Mouse (Mus musculus) limb, embryonic 13.5 days (tissue): Measurements from ENCODE around the gene Pygo2. TPM values are rescaled to one million over a fixed set of nuclear protein-coding genes. Genes with fewer than 3 reads are reported as not detected.

ENCODE experiments used
- ATAC-seq: fragments of 200-750 bp; cut with Nextera tagmentation; 2 replicates; pipeline ENCODE4 v1.8.0; 2017; ENCODE audit warnings: low read depth, moderate number of reproducible peaks, moderate TSS enrichment; ENCODE audit not compliant: low FRiP score
- H3K27ac ChIP-seq: fragments of 300-500 bp; sonication (generic); 2 replicates; pipeline ENCODE4 v1.5.1; 2015; ENCODE audit warnings: inconsistent platforms, mild to moderate bottlenecking, moderate library complexity
- H3K27me3 ChIP-seq: fragments of 300-500 bp; sonication (generic); 2 replicates; pipeline ENCODE4 v1.6.1; 2015; ENCODE audit warnings: mild to moderate bottlenecking, inconsistent platforms
- H3K36me3 ChIP-seq: fragments of 300-500 bp; sonication (generic); 2 replicates; pipeline ENCODE4 v1.6.1; 2015; ENCODE audit warnings: inconsistent platforms, mild to moderate bottlenecking, moderate library complexity
- H3K4me1 ChIP-seq: fragments of 300-500 bp; sonication (generic); 2 replicates; pipeline ENCODE4 v1.6.1; 2015; ENCODE audit warnings: inconsistent platforms
- H3K4me2 ChIP-seq: fragments of 300-500 bp; sonication (generic); replicated peaks from 2 replicates; pipeline ENCODE4 v1.6.1; 2015; ENCODE audit warnings: inconsistent platforms, mild to moderate bottlenecking, moderate library complexity
- H3K4me3 ChIP-seq: fragments of 300-500 bp; sonication (generic); 2 replicates; pipeline ENCODE4 v1.5.1; 2015; ENCODE audit warnings: moderate library complexity, mild to moderate bottlenecking, inconsistent platforms
- H3K9ac ChIP-seq: fragments of 300-500 bp; sonication (generic); 2 replicates; pipeline ENCODE4 v1.6.1; 2015; ENCODE audit warnings: mild to moderate bottlenecking, inconsistent platforms
- H3K9me3 ChIP-seq: fragments of 300-500 bp; sonication (generic); 2 replicates; pipeline ENCODE4 v1.6.1; 2016; ENCODE audit warnings: inconsistent platforms
- WGBS: fragments of 180-500 bp; shearing (Covaris S2); methylation state at CpG from one replicate; pipeline ENCODE4 v1.1.7; 2015; 5-methylcytosine and 5-hydroxymethylcytosine counted together
- polyA plus RNA-seq: library from polyadenylated mRNA; unstranded; fragments of >200 nt; fragmentation: Nextera tagmentation; extraction: Ambion mirVana; gene quantifications from 2 replicates; pipeline ENCODE4 v1.2.1, GENCODE M21; 2015

The Pygo2 gene
- polyA plus RNA-seq, 1 experiment from 2014 or later, result 49.7 TPM

GRCm38 (mm10) chr3:89395419-89395805, 34.6 kb upstream of the Pygo2 start:
- H3K4me3 ChIP-seq, result peak overlapping the region; percentile 59
- no peaks in the 10 kb centered on the region for H3K9me3 ChIP-seq
- ATAC-seq, result no peak
- peaks cover 56% of the 10 kb centered on the region for H3K4me1 ChIP-seq
- H3K27me3 ChIP-seq, result peaks cover 24% of the 10 kb centered on the region
- H3K9ac ChIP-seq, result peak overlapping the region; percentile 68
- no peaks in the 10 kb centered on the region for H3K36me3 ChIP-seq
- peak overlapping the region; percentile 98 for H3K4me2 ChIP-seq
- 1% methylated on average over 10 of the region's 10 CpGs for WGBS
- H3K27ac ChIP-seq, result peak overlapping the region; percentile 80

GRCm38 (mm10) chr3:89395806-89396653, 34.0 kb upstream of the Pygo2 start:
- Histone ChIP-seq H3K4me2 (peak overlapping the region; percentile 98), H3K4me1 (peaks cover 51% of the 10 kb centered on the region), H3K36me3 (no peaks in the 10 kb centered on the region), H3K9me3 (no peaks in the 10 kb centered on the region), H3K9ac (peak overlapping the region; percentile 68), H3K27me3 (peaks cover 19% of the 10 kb centered on the region), H3K4me3 (peak overlapping the region; percentile 59), H3K27ac (peak overlapping the region; percentile 80)
- WGBS, result under 1% methylated on average over 39 of the region's 44 CpGs
- ATAC-seq, result peak; percentile 31; the same call in 1 of the 2 replicates

- peaks cover 3% of the 10 kb centered on the region; the same call in 1 of the 2 replicates for H3K36me3 ChIP-seq
- H3K4me2 ChIP-seq, result peak overlapping the region; percentile 98
- WGBS, result 0% methylated on average over 4 of the region's 4 CpGs
- no peak for ATAC-seq
- H3K9ac ChIP-seq, result peak overlapping the region; percentile 68
- peak overlapping the region; percentile 80 for H3K27ac ChIP-seq
- no peaks in the 10 kb centered on the region for H3K9me3 ChIP-seq
- peak overlapping the region; percentile 59 for H3K4me3 ChIP-seq
- peaks cover 13% of the 10 kb centered on the region for H3K27me3 ChIP-seq
- H3K4me1 ChIP-seq, result peaks cover 45% of the 10 kb centered on the region
These were observed 33.4 kb upstream of the Pygo2 start for GRCm38 (mm10) chr3:89396654-89397005.

GRCm38 (mm10) chr3:89401329-89401728, 28.7 kb upstream of the Pygo2 start:
- Histone ChIP-seq H3K9ac (no peak overlapping the region), H3K4me1 (peaks cover 7% of the 10 kb centered on the region), H3K27me3 (no peaks in the 10 kb centered on the region), H3K9me3 (no peaks in the 10 kb centered on the region), H3K36me3 (peaks cover 41% of the 10 kb centered on the region), H3K27ac (no peak overlapping the region), H3K4me3 (no peak overlapping the region), H3K4me2 (no peak overlapping the region)
- ATAC-seq, result no peak
- WGBS, result 93% methylated on average over 7 of the region's 7 CpGs

- WGBS, result 78% methylated on average over 5 of the region's 5 CpGs
- Histone ChIP-seq H3K9ac (0 out of 2 replicates have a peak within 1 kb of the TSS, but pooled peaks have one; percentile 8), H3K9me3 (no peaks in the 10 kb centered on the region), H3K4me2 (no peak within 1 kb of the TSS), H3K27me3 (no peaks in the 10 kb centered on the region), H3K36me3 (peaks cover 50% of the 10 kb centered on the region), H3K4me1 (no peaks in the 10 kb centered on the region), H3K4me3 (no peak within 1 kb of the TSS), H3K27ac (no peak within 1 kb of the TSS)
- ATAC-seq, result no peak
These were observed 27.3 kb upstream of the Pygo2 start, which contains the start of gene Lenep for GRCm38 (mm10) chr3:89402693-89403092. TSS of gene Lenep (minus strand) at chr3:89402793.

- Histone ChIP-seq H3K4me1 (peaks cover 8% of the 10 kb centered on the region), H3K27me3 (no peaks in the 10 kb centered on the region), H3K27ac (no peak overlapping the region), H3K9me3 (no peaks in the 10 kb centered on the region), H3K36me3 (peaks cover 59% of the 10 kb centered on the region), H3K9ac (no peak overlapping the region), H3K4me3 (no peak overlapping the region), H3K4me2 (no peak overlapping the region)
- 85% methylated on average over 6 of the region's 6 CpGs for WGBS
- no peak for ATAC-seq
These were observed 23.1 kb upstream of the Pygo2 start for GRCm38 (mm10) chr3:89406887-89407286.

- Histone ChIP-seq H3K27ac (no peak overlapping the region), H3K4me2 (no peak overlapping the region), H3K4me3 (no peak overlapping the region), H3K27me3 (no peaks in the 10 kb centered on the region), H3K36me3 (peaks cover 49% of the 10 kb centered on the region), H3K9ac (no peak overlapping the region), H3K4me1 (peaks cover 8% of the 10 kb centered on the region), H3K9me3 (no peaks in the 10 kb centered on the region)
- 60% methylated on average over 16 of the region's 16 CpGs for WGBS
- no peak for ATAC-seq
These were observed 21.6 kb upstream of the Pygo2 start for GRCm38 (mm10) chr3:89408448-89408847.

GRCm38 (mm10) chr3:89409701-89410100, 20.3 kb upstream of the Pygo2 start:
- Histone ChIP-seq H3K4me2 (no peak overlapping the region), H3K9me3 (no peaks in the 10 kb centered on the region), H3K36me3 (peaks cover 52% of the 10 kb centered on the region), H3K4me1 (peaks cover 8% of the 10 kb centered on the region), H3K27me3 (no peaks in the 10 kb centered on the region), H3K4me3 (no peak overlapping the region), H3K9ac (no peak overlapping the region), H3K27ac (no peak overlapping the region)
- WGBS, result 92% methylated on average over 3 of the region's 3 CpGs
- ATAC-seq, result no peak

GRCm38 (mm10) chr3:89410864-89411263, 19.1 kb upstream of the Pygo2 start:
- H3K4me2 ChIP-seq, result peak overlapping the region; percentile 71
- no peak overlapping the region for H3K27ac ChIP-seq
- 82% methylated on average over 10 of the region's 10 CpGs for WGBS
- peak overlapping the region; percentile 59 for H3K9ac ChIP-seq
- peaks cover 56% of the 10 kb centered on the region for H3K36me3 ChIP-seq
- ATAC-seq, result no peak
- no peaks in the 10 kb centered on the region for H3K9me3 ChIP-seq
- H3K4me3 ChIP-seq, result peak overlapping the region; percentile 50
- no peaks in the 10 kb centered on the region for H3K27me3 ChIP-seq
- peaks cover 8% of the 10 kb centered on the region for H3K4me1 ChIP-seq

GRCm38 (mm10) chr3:89411490-89412393, 18.3 kb upstream of the Pygo2 start, which contains the start of gene Flad1:
TSS of gene Flad1 (minus strand) at chr3:89411870.
- WGBS, result 6% methylated on average over 28 of the region's 28 CpGs
- Histone ChIP-seq H3K9ac (peak within 1 kb of the TSS; percentile 59), H3K9me3 (no peaks in the 10 kb centered on the region), H3K27ac (peak within 1 kb of the TSS; percentile 67; the same call in 1 of the 2 replicates), H3K27me3 (no peaks in the 10 kb centered on the region), H3K36me3 (peaks cover 58% of the 10 kb centered on the region), H3K4me1 (peaks cover 13% of the 10 kb centered on the region), H3K4me3 (peak within 1 kb of the TSS; percentile 50), H3K4me2 (peak within 1 kb of the TSS; percentile 71)
- ATAC-seq, result peak; percentile 99

- H3K27me3 ChIP-seq, result no peaks in the 10 kb centered on the region
- H3K9me3 ChIP-seq, result no peaks in the 10 kb centered on the region
- no peak for ATAC-seq
- H3K4me2 ChIP-seq, result peak overlapping the region; percentile 79
- H3K4me3 ChIP-seq, result peak overlapping the region; percentile 68; the same call in 1 of the 2 replicates
- WGBS, result 96% methylated on average over 8 of the region's 8 CpGs
- H3K9ac ChIP-seq, result no peak overlapping the region
- peaks cover 26% of the 10 kb centered on the region for H3K4me1 ChIP-seq
- no peak overlapping the region for H3K27ac ChIP-seq
- peaks cover 34% of the 10 kb centered on the region for H3K36me3 ChIP-seq
These were observed 13.9 kb upstream of the Pygo2 start for GRCm38 (mm10) chr3:89416158-89416557.

GRCm38 (mm10) chr3:89417131-89417530, 12.9 kb upstream of the Pygo2 start:
- H3K36me3 ChIP-seq, result peaks cover 34% of the 10 kb centered on the region
- H3K9me3 ChIP-seq, result no peaks in the 10 kb centered on the region
- H3K4me3 ChIP-seq, result peak overlapping the region; percentile 68
- peak overlapping the region; percentile 79 for H3K9ac ChIP-seq
- 26% methylated on average over 2 of the region's 2 CpGs for WGBS
- no peak for ATAC-seq
- H3K27me3 ChIP-seq, result no peaks in the 10 kb centered on the region
- peak overlapping the region; percentile 91 for H3K27ac ChIP-seq
- peak overlapping the region; percentile 79 for H3K4me2 ChIP-seq
- H3K4me1 ChIP-seq, result peaks cover 34% of the 10 kb centered on the region
